In the genomic region with DNA sequence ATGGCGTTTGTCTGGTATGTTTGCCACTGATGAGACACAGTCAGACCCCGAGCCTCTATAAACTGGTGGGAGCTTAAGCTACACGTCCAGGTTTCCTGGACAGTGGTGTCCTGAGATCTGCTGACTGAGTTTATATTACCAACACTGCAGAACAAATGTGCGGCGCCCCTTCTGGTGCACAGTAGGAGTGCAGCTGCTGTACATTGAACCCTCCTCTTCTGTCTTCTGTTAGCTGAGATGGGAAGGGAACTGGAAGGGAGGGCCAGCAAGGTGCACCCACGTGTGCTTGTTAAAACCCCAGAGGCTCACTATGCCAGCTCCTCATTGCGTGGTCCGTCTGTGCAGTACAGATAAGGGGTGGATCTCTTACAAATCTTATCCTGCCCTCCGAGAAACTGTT, we compare ENCODE assay signal across 15 mouse cellular contexts.
A peak's percentile ranks its signal among the peaks of the same experiment; 100 is the strongest.
DNase-seq lines count a peak whose midpoint lies in the region; ATAC-seq and TF ChIP-seq lines count a peak whose summit lies in the region.
"Had no signal": no experiment of that assay in that cellular context is flagged by ENCODE, and none has a peak within 500 bp of the region (broad histone marks: within the 10 kb centered on the region; RNA-seq: fewer than 3 reads in every experiment).

No protein-coding gene starts in this region.

- peak; percentile 56 for TF ChIP-seq CTCF in midbrain, postnatal 0 days (IDR thresholded peaks at IDR 0.05)
- TF ChIP-seq CTCF in brain, embryonic 14.5 days (IDR thresholded peaks at IDR 0.05; ENCODE audit: borderline replicate concordance, extremely low read depth, insufficient read depth, insufficient read length): peak; percentile 45; the same call in 1 of the 2 replicates
- no peak for TF ChIP-seq CTCF in thymus, adult 2 months (IDR thresholded peaks at IDR 0.05; ENCODE audit: borderline replicate concordance, control insufficient read depth, extremely low read depth, insufficient read depth, low read length, poor library complexity)

- no peak overlapping the region for H3K9ac ChIP-seq in hindbrain, embryonic 11.5 days (ENCODE audit: low read depth, low read length)
- H3K9ac ChIP-seq in midbrain, postnatal 0 days (replicated peaks; ENCODE audit: low read length, poor library complexity, severe bottlenecking): no peak overlapping the region
- H3K9ac ChIP-seq: embryonic facial prominence, embryonic 15.5 days; forebrain, embryonic 13.5 days; limb, embryonic 12.5 days had no signal

- H3K4me2 ChIP-seq in hindbrain, embryonic 11.5 days (replicated peaks; ENCODE audit: low read depth, low read length): no peak overlapping the region
- no peak overlapping the region for H3K4me2 ChIP-seq in midbrain, postnatal 0 days (ENCODE audit: low read depth, low read length, poor library complexity, severe bottlenecking)
- H3K4me2 ChIP-seq: embryonic facial prominence, embryonic 15.5 days; forebrain, embryonic 13.5 days; limb, embryonic 12.5 days had no signal

- no peaks in the 10 kb centered on the region; the same call in 1 of the 2 replicates for H3K27me3 ChIP-seq in hindbrain, embryonic 11.5 days (ENCODE audit: control insufficient read depth, insufficient read depth, low read length)
- peaks cover 43% of the 10 kb centered on the region for H3K27me3 ChIP-seq in hindbrain, embryonic 10.5 days (ENCODE audit: insufficient read depth, poor library complexity, severe bottlenecking)
- no peaks in the 10 kb centered on the region for H3K27me3 ChIP-seq in midbrain, postnatal 0 days (ENCODE audit: insufficient read depth, low read length)
- peaks cover 27% of the 10 kb centered on the region for H3K27me3 ChIP-seq in midbrain, embryonic 10.5 days (ENCODE audit: low read depth, poor library complexity, severe bottlenecking)
- H3K27me3 ChIP-seq in thymus, adult 2 months (ENCODE audit: control insufficient read depth, insufficient read depth, low read length): no peaks in the 10 kb centered on the region
- H3K27me3 ChIP-seq: embryonic facial prominence, embryonic 15.5 days had no signal

- H3K27ac ChIP-seq in hindbrain, embryonic 11.5 days (ENCODE audit: low read depth, low read length): no peak overlapping the region
- no peak overlapping the region for H3K27ac ChIP-seq in hindbrain, embryonic 10.5 days
- H3K27ac ChIP-seq in midbrain, postnatal 0 days (ENCODE audit: low read depth, low read length): no peak overlapping the region
- H3K27ac ChIP-seq in midbrain, embryonic 10.5 days (replicated peaks): no peak overlapping the region
- no peak overlapping the region for H3K27ac ChIP-seq in thymus, adult 2 months (ENCODE audit: control insufficient read depth, insufficient read depth, low read length)
- H3K27ac ChIP-seq: embryonic facial prominence, embryonic 15.5 days; forebrain, embryonic 13.5 days; limb, embryonic 12.5 days had no signal

- H3K36me3 ChIP-seq in hindbrain, embryonic 11.5 days (ENCODE audit: control insufficient read depth, insufficient read depth, low read length): no peaks in the 10 kb centered on the region
- H3K36me3 ChIP-seq in hindbrain, embryonic 10.5 days: peaks cover 50% of the 10 kb centered on the region
- peaks cover 32% of the 10 kb centered on the region for H3K36me3 ChIP-seq in midbrain, postnatal 0 days (ENCODE audit: insufficient read depth, low read length)
- peaks cover 50% of the 10 kb centered on the region for H3K36me3 ChIP-seq in midbrain, embryonic 10.5 days
- no peaks in the 10 kb centered on the region for H3K36me3 ChIP-seq in thymus, adult 2 months (ENCODE audit: control insufficient read depth, insufficient read depth, low read length)

- ATAC-seq in hindbrain, embryonic 11.5 days (ENCODE audit: low FRiP score): no peak
- ATAC-seq in midbrain, postnatal 0 days (ENCODE audit: low FRiP score): no peak
- ATAC-seq in granulocyte monocyte progenitor cell, adult 5-6 weeks (replicated peaks; ENCODE audit: poor library complexity, severe bottlenecking): no peak
- ATAC-seq: forebrain, embryonic 13.5 days; hindbrain, embryonic 16.5 days; midbrain, embryonic 16.5 days had no signal

- no peak for TF ChIP-seq POLR2A in brain, embryonic 14.5 days (IDR thresholded peaks at IDR 0.05; ENCODE audit: borderline replicate concordance, extremely low read depth, insufficient read depth, insufficient read length, poor library complexity, severe bottlenecking)
- no peak for TF ChIP-seq POLR2A in thymus, adult 2 months (IDR thresholded peaks at IDR 0.05; ENCODE audit: control insufficient read depth, extremely low read depth, insufficient read depth, low read length, poor library complexity)

- H3K4me3 ChIP-seq in hindbrain, embryonic 11.5 days (ENCODE audit: low read depth, low read length): no peak overlapping the region
- H3K4me3 ChIP-seq in hindbrain, embryonic 10.5 days: no peak overlapping the region
- no peak overlapping the region for H3K4me3 ChIP-seq in midbrain, postnatal 0 days (ENCODE audit: low read depth, low read length)
- no peak overlapping the region for H3K4me3 ChIP-seq in midbrain, embryonic 10.5 days
- H3K4me3 ChIP-seq in thymus, adult 2 months (ENCODE audit: control insufficient read depth, insufficient read depth, low read length): no peak overlapping the region
- H3K4me3 ChIP-seq: embryonic facial prominence, embryonic 15.5 days; forebrain, embryonic 13.5 days; limb, embryonic 12.5 days had no signal

- DNase-seq in hindbrain, embryonic 11.5 days (ENCODE audit: low spot score): peak; percentile 49
- no peak for DNase-seq in hindbrain, embryonic 10.5 days (ENCODE audit: low spot score)
- no peak for DNase-seq in midbrain, postnatal 0 days (ENCODE audit: low spot score)
- no peak for DNase-seq in midbrain, embryonic 10.5 days (ENCODE audit: low spot score)
- DNase-seq in brain, embryonic 14.5 days (ENCODE audit: low read depth): no peak
- no peak for DNase-seq in thymus, adult 2 months
- DNase-seq: gastrocnemius, postnatal 10 days; layer of hippocampus, postnatal 36 days; thymus, postnatal 36 days had no signal

- WGBS in hindbrain, embryonic 11.5 days: 76% methylated on average over 9 of the region's 9 CpGs
- 75% methylated on average over 9 of the region's 9 CpGs for WGBS in hindbrain, embryonic 10.5 days
- 69% methylated on average over 9 of the region's 9 CpGs for WGBS in midbrain, postnatal 0 days
- 80% methylated on average over 9 of the region's 9 CpGs for WGBS in midbrain, embryonic 10.5 days
- 92% methylated on average over 9 of the region's 9 CpGs for WGBS in thymus, adult 2 months

- no peaks in the 10 kb centered on the region for H3K9me3 ChIP-seq in hindbrain, embryonic 11.5 days (ENCODE audit: control insufficient read depth, low read length)
- peaks cover 4% of the 10 kb centered on the region; the same call in 1 of the 2 replicates for H3K9me3 ChIP-seq in hindbrain, embryonic 10.5 days
- H3K9me3 ChIP-seq in midbrain, postnatal 0 days (ENCODE audit: low read length): no peaks in the 10 kb centered on the region
- H3K9me3 ChIP-seq in midbrain, embryonic 10.5 days (replicated peaks): 0 out of 2 replicates have a peak, but pooled peaks cover 3% of the 10 kb centered on the region
- H3K9me3 ChIP-seq: embryonic facial prominence, embryonic 15.5 days; forebrain, embryonic 13.5 days had no signal

- no peaks in the 10 kb centered on the region; the same call in 1 of the 2 replicates for H3K4me1 ChIP-seq in hindbrain, embryonic 11.5 days (replicated peaks; ENCODE audit: control insufficient read depth, insufficient read depth, low read length)
- H3K4me1 ChIP-seq in hindbrain, embryonic 10.5 days (replicated peaks): peaks cover 40% of the 10 kb centered on the region
- 0 out of 2 replicates have a peak, but pooled peaks cover 6% of the 10 kb centered on the region for H3K4me1 ChIP-seq in midbrain, postnatal 0 days (ENCODE audit: insufficient read depth, low read length)
- H3K4me1 ChIP-seq in midbrain, embryonic 10.5 days: peaks cover 24% of the 10 kb centered on the region
- H3K4me1 ChIP-seq in thymus, adult 2 months (replicated peaks; ENCODE audit: control insufficient read depth, insufficient read depth, low read length): no peaks in the 10 kb centered on the region
